Mouse (Mus musculus) embryo, embryonic 9.5 days (tissue): ENCODE measurements around the gene Bbs12.

Experiments used
- DNase-seq: peaks from one replicate; pipeline ENCODE4 v3.0.0-alpha.2; 2017; ENCODE audit errors: extremely low spot score

Gene Bbs12

GRCm38 (mm10) chr3:37312370-37312941 lies at the start of gene Bbs12, which contains the start of gene Cetn4:
Gene Bbs12, plus strand, starts transcription at chr3:37312554.
Gene Cetn4, minus strand, starts transcription at chr3:37312708.
- DNase-seq = peak; percentile 98

- no peak for DNase-seq
Observed at GRCm38 (mm10) chr3:37268338-37268737, 44.0 kb upstream of the Bbs12 start.

- DNase-seq = no peak
Observed at GRCm38 (mm10) chr3:37269926-37270325, 42.4 kb upstream of the Bbs12 start.

- peak; percentile 43 for DNase-seq
Observed at GRCm38 (mm10) chr3:37271209-37271608, 41.1 kb upstream of the Bbs12 start.

GRCm38 (mm10) chr3:37273092-37273491 lies 39.3 kb upstream of the Bbs12 start:
- no peak for DNase-seq

DNA sequence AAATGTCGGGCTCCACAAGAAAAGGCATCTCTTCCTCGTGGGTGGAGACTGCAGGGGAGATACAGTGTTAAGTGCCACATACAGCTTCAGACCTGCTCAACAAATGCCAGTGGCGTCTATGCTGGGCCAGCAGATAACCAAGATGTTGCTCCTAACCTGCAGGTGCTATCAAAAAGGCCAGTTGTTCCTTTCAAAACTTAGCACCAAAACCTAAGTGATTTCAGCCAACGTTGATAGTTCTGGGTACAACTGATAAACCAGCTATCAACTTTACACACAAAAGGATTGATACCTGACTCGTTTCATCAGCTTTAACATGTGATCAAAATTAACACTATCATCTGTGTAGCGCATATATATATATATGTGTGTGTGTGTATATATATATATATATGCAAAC lies 37.7 kb upstream of the Bbs12 start:
- DNase-seq = no peak

DNA sequence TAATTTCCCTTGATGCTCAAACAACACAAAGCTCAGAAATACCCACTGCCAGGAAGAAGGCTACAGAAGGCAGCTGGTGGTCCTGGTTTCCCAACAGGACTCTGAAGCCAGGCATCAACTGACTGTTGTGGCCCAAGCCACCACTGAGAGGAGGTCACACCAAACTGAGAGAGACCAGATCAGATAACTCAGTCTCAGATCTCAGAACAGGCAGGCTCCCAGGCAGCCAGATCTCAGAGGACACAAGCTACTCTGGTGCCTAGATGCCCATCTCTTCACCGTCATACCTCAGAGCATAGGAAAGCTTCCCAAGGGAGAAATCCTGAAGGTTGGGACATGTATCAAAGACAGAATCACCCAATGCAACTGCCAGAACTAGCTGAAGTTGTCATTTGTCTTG lies 32.1 kb upstream of the Bbs12 start:
- DNase-seq = no peak

GRCm38 (mm10) chr3:37280871-37281270 lies 31.5 kb upstream of the Bbs12 start:
- no peak for DNase-seq

DNA sequence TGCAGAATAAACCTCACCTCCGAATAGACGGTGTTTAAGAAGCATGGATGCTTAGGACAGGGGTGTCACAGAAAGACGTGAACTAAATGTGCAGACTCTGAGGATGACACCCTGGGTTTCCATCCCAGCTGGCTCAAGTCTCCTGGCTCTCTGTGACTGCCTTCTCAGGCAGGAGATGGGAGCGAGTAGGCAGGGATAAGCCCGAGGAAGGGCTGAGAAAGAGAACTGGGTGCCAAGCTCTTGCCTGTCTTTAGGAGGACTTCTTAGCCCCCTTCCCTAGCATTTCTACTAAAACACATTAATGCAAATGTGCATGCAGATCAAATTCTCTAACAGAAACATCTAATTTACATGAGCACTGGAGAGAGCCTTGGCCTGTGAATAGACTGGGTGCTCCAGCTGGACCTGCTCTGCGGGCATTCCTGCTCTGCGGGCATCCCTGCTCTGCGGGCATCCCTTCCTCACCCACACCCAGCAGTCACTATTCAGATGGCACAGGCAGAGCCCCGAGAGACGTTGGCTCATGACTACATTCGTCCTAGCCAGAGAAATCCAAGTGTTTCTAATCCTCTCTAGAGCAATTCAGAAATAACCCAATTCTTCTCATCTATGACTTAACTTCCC lies 29.9 kb upstream of the Bbs12 start:
- DNase-seq = no peak

DNA sequence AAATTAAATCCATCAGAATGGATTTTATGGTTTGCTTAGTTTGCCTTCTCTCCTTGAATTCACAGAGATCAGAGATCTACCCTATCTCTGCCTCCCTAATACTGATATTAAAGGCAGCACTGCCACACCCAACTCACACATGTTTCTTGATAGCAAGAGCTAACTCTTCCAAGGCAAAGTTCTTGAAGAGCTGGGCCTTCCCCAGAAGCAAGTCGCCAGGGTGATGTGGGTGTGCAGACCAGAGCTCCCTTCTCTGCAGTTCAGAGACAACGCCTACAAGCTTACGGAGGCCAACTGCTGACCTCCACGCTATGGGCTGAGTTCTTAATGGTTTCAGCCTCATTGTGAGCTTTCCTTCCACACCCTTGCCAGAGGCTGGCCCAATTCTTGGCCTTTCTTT lies 29.1 kb upstream of the Bbs12 start:
- no peak for DNase-seq

DNA sequence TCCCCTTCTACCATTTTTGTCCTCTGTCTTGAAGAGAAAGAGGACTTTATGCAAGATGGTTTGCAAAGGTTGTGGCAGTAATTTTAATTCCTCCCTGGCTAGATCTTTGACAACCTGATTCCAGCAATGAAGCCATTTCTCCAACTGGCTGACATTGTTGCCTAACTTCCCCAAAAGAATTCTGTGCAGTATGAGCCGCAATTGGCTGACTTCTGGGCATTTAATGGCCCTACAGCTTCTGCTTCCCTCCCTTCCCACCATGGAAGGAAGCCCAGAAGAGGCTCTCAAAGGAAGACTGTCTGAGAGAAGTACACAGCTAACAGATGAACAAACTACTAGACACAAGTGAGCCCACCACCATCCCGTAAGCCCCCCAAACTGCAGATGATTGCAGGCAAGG lies 23.1 kb upstream of the Bbs12 start:
- no peak for DNase-seq

- no peak for DNase-seq
Observed at GRCm38 (mm10) chr3:37290881-37291541, 21.3 kb upstream of the Bbs12 start.

GRCm38 (mm10) chr3:37291929-37292328 lies 20.4 kb upstream of the Bbs12 start:
- DNase-seq = no peak

DNA sequence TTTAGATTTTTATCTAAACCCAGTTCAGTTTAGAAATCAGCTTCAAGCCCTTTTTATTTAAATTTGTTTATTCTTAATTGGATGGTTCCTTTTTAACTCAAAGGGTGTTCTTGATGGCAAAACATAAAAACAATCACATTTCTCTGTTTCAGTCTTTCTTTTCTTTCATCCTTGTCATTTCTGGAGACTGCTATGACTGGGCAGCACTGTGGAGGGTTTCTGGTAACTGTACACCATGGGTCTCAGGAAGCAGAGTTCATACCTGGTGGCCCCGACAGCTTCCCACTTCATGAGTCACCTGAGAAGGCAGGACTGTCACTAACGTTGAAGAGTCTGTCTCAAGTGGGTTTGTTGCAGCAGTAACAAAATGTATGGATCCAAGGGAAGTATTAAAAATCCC lies 19.7 kb upstream of the Bbs12 start:
- no peak for DNase-seq

DNA sequence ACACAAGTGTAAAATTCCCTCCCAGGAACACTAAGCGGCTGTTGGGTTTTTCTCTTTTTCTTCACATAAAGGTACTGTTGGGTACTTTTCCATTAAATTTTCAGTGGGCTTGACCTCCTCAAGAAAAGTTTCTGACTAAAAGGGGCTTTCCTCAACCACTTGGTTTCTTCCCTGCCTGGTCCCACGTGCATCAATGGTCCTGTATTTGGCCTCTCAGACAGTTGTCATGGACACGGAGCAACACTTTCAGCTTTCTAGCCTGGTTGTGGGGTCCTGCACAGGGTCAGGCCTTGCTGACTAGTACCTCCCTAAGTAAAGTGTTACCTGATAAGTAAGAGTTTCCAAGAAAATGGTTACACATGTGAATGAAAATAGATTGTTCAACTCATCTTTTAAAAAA lies 12.9 kb upstream of the Bbs12 start:
- DNase-seq = no peak

GRCm38 (mm10) chr3:37302685-37303084 lies 9.7 kb upstream of the Bbs12 start:
- peak; percentile 42 for DNase-seq

- DNase-seq = no peak
Observed at GRCm38 (mm10) chr3:37303392-37304139, 8.8 kb upstream of the Bbs12 start.

- no peak for DNase-seq
Observed at GRCm38 (mm10) chr3:37311897-37312369, 421 bp upstream of the Bbs12 start.

GRCm38 (mm10) chr3:37313371-37313770 lies 1.0 kb downstream of the Bbs12 start:
- peak; percentile 15 for DNase-seq

DNA sequence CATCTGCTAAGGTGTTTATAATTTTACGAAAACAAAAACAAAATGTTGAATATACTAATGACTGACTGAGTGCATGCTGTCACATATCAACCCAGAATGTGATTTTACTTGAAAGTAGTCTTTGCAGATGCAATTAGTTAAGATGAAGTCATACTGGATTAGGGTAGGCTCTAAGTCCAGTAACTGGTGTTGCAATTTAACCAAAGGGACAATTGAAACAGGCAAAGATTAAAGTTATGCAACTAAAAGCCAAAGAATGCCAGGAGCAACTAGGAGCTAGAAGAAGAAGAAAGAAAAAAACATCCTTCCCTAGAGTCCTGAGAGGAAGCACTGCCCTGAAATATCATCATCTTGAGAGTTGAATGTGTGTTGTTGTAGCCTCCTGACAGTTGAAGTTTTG lies 3.9 kb downstream of the Bbs12 start:
- DNase-seq = no peak

DNA sequence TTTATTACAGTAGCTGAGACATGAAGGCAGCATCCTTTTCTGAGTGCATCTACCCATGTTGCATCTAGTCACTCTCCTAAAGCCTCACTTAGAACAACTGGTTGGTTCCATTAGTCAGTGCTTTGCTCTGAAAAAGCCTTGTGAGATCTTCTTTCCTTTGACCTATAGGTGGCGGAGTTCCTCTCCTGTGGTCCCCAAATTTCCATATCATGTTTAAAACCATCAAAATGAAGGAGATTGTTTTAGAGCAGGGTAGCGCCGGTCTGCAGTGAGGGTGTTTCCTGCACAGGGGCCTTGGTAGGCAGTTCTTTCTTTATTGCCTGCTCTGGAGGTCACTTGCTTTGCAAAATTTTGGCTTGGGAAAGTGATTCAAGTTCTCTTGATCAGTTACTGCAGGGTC lies 12.0 kb downstream of the Bbs12 start:
- DNase-seq = peak; percentile 12

- DNase-seq = no peak
Observed at GRCm38 (mm10) chr3:37325317-37326112, 13.2 kb downstream of the Bbs12 start.
